Mouse (Mus musculus): ENCODE data around the gene Atp6ap1l.
"Not testable (repeated sequence)": the region's sequence is repeated elsewhere in the genome, so short reads cannot be mapped to it uniquely, and the experiment has no call there.

Gene Atp6ap1l

GRCm38 (mm10) chr13:90905176-90905575 is at the start of gene Atp6ap1l:
Gene Atp6ap1l (minus strand): TSS chr13:90905355.
- DNase-seq (ENCODE audit: low spot score): no peak

GRCm38 (mm10) chr13:90939600-90939999 is 34.4 kb upstream of the Atp6ap1l start:
- no peak for DNase-seq (ENCODE audit: low spot score)

- DNase-seq (ENCODE audit: low spot score): no peak
These were observed 34.0 kb upstream of the Atp6ap1l start for GRCm38 (mm10) chr13:90939192-90939591.

- DNase-seq (ENCODE audit: low spot score): no peak
These were observed 30.7 kb upstream of the Atp6ap1l start for GRCm38 (mm10) chr13:90935852-90936251.

GRCm38 (mm10) chr13:90933256-90933655 is 28.1 kb upstream of the Atp6ap1l start:
- no peak for DNase-seq (ENCODE audit: low spot score)

GRCm38 (mm10) chr13:90929847-90930246 is 24.7 kb upstream of the Atp6ap1l start:
- DNase-seq (ENCODE audit: low spot score): peak; percentile 83

GRCm38 (mm10) chr13:90928266-90928665 is 23.1 kb upstream of the Atp6ap1l start:
- not testable (repeated sequence) for DNase-seq (ENCODE audit: low spot score)

- DNase-seq (ENCODE audit: low spot score): no peak
These were observed 21.9 kb upstream of the Atp6ap1l start for GRCm38 (mm10) chr13:90926938-90927633.

- DNase-seq (ENCODE audit: low spot score): no peak
These were observed 21.1 kb upstream of the Atp6ap1l start for GRCm38 (mm10) chr13:90926125-90926765.

- no peak for DNase-seq (ENCODE audit: low spot score)
These were observed 20.0 kb upstream of the Atp6ap1l start for GRCm38 (mm10) chr13:90925191-90925590.

GRCm38 (mm10) chr13:90924072-90924471 is 18.9 kb upstream of the Atp6ap1l start:
- DNase-seq (ENCODE audit: low spot score): no peak

- DNase-seq (ENCODE audit: low spot score): not testable (repeated sequence)
These were observed 18.5 kb upstream of the Atp6ap1l start for GRCm38 (mm10) chr13:90923617-90924016.

GRCm38 (mm10) chr13:90922751-90923612 is 17.8 kb upstream of the Atp6ap1l start, which contains the start of gene Rps23:
Gene Rps23 (plus strand): TSS chr13:90922958.
- peak; percentile 95 for DNase-seq (ENCODE audit: low spot score)

GRCm38 (mm10) chr13:90914721-90915120 is 9.6 kb upstream of the Atp6ap1l start:
- DNase-seq (ENCODE audit: low spot score): no peak

GRCm38 (mm10) chr13:90913675-90914192 is 8.6 kb upstream of the Atp6ap1l start:
- no peak for DNase-seq (ENCODE audit: low spot score)

- no peak for DNase-seq (ENCODE audit: low spot score)
These were observed 7.9 kb upstream of the Atp6ap1l start for GRCm38 (mm10) chr13:90912760-90913674.

- DNase-seq (ENCODE audit: low spot score): no peak
These were observed 2.2 kb upstream of the Atp6ap1l start for GRCm38 (mm10) chr13:90907376-90907775.

- no peak for DNase-seq (ENCODE audit: low spot score)
These were observed 8.3 kb downstream of the Atp6ap1l start for GRCm38 (mm10) chr13:90896821-90897220.

- DNase-seq (ENCODE audit: low spot score): no peak
These were observed 9.1 kb downstream of the Atp6ap1l start for GRCm38 (mm10) chr13:90896098-90896497.

- no peak for DNase-seq (ENCODE audit: low spot score)
These were observed 10.3 kb downstream of the Atp6ap1l start for GRCm38 (mm10) chr13:90894819-90895218.

GRCm38 (mm10) chr13:90890111-90890510 is 15.0 kb downstream of the Atp6ap1l start:
- DNase-seq (ENCODE audit: low spot score): no peak
